Mouse (Mus musculus) neural tube, embryonic 15.5 days (tissue): Measurements from ENCODE around the gene Txndc15. TPM values are rescaled to one million over a fixed set of nuclear protein-coding genes. Genes with fewer than 3 reads are reported as not detected.
"Not testable (repeated sequence)": the region's sequence is repeated elsewhere in the genome, so short reads cannot be mapped to it uniquely, and the experiment has no call there.

Source experiments
- ATAC-seq: fragments of 200-750 bp; cut with Nextera tagmentation; 2 replicates; pipeline ENCODE4 v1.8.0; 2017; ENCODE audit warnings: mild to moderate bottlenecking, moderate TSS enrichment, moderate library complexity; ENCODE audit not compliant: low FRiP score
- H3K27ac ChIP-seq: fragments of 300-500 bp; sonication (generic); replicated peaks from 2 replicates; pipeline ENCODE4 v1.5.1; 2015; ENCODE audit warnings: mild to moderate bottlenecking, inconsistent platforms
- H3K27me3 ChIP-seq: fragments of 300-500 bp; sonication (generic); replicated peaks from 2 replicates; pipeline ENCODE4 v1.6.1; 2015; ENCODE audit warnings: inconsistent platforms
- H3K36me3 ChIP-seq: fragments of 300-500 bp; sonication (generic); 2 replicates; pipeline ENCODE4 v1.6.1; 2015; ENCODE audit warnings: inconsistent platforms
- H3K4me1 ChIP-seq: fragments of 300-500 bp; sonication (generic); 2 replicates; pipeline ENCODE4 v1.6.1; 2015; ENCODE audit warnings: inconsistent platforms
- H3K4me2 ChIP-seq: fragments of 300-500 bp; sonication (generic); 2 replicates; pipeline ENCODE4 v1.6.1; 2015; ENCODE audit warnings: inconsistent platforms, mild to moderate bottlenecking, moderate library complexity
- H3K4me3 ChIP-seq: fragments of 300-500 bp; sonication (generic); replicated peaks from 2 replicates; pipeline ENCODE4 v1.5.1; 2015; ENCODE audit warnings: mild to moderate bottlenecking, inconsistent platforms
- H3K9ac ChIP-seq: fragments of 300-500 bp; sonication (generic); replicated peaks from 2 replicates; pipeline ENCODE4 v1.6.1; 2015; ENCODE audit warnings: mild to moderate bottlenecking, inconsistent platforms
- H3K9me3 ChIP-seq: fragments of 300-500 bp; sonication (generic); replicated peaks from 2 replicates; pipeline ENCODE4 v1.6.1; 2016; ENCODE audit warnings: inconsistent platforms
- WGBS: fragments of 180-500 bp; shearing (Covaris S2); methylation state at CpG from one replicate; pipeline ENCODE4 v1.1.7; 2015; ENCODE audit warnings: mixed read lengths; 5-methylcytosine and 5-hydroxymethylcytosine counted together
- polyA plus RNA-seq: library from polyadenylated mRNA; unstranded; fragments of >200 nt; fragmentation: Nextera tagmentation; extraction: Ambion mirVana; gene quantifications from 2 replicates; pipeline ENCODE4 v1.2.1, GENCODE M21; 2015

The Txndc15 gene
- polyA plus RNA-seq, 1 experiment from 2014 or later = 149 TPM

- WGBS = 100% methylated on average over 1 of the region's 3 CpGs
- Histone ChIP-seq H3K36me3 (peaks cover 21% of the 10 kb centered on the region), H3K4me1 (peaks cover 20% of the 10 kb centered on the region)
- not testable (repeated sequence) for H3K4me2 ChIP-seq, ATAC-seq, H3K27me3 ChIP-seq, H3K9me3 ChIP-seq, H3K4me3 ChIP-seq, H3K27ac ChIP-seq, H3K9ac ChIP-seq
These were observed 18.5 kb upstream of the Txndc15 start for GRCm38 (mm10) chr13:55695989-55696388.

GRCm38 (mm10) chr13:55704301-55704700 lies 10.1 kb upstream of the Txndc15 start:
- no peak for ATAC-seq
- H3K9ac ChIP-seq = no peak overlapping the region
- no peak overlapping the region for H3K4me2 ChIP-seq
- no peaks in the 10 kb centered on the region for H3K9me3 ChIP-seq
- H3K27me3 ChIP-seq = no peaks in the 10 kb centered on the region
- no peaks in the 10 kb centered on the region for H3K4me1 ChIP-seq
- 83% methylated on average over 4 of the region's 4 CpGs for WGBS
- H3K36me3 ChIP-seq = peaks cover 36% of the 10 kb centered on the region
- no peak overlapping the region for H3K4me3 ChIP-seq
- H3K27ac ChIP-seq = no peak overlapping the region

GRCm38 (mm10) chr13:55712846-55713245 lies 1.6 kb upstream of the Txndc15 start:
- H3K4me3 ChIP-seq = no peak overlapping the region
- WGBS = 90% methylated on average over 3 of the region's 3 CpGs
- no peak overlapping the region for H3K4me2 ChIP-seq
- H3K9me3 ChIP-seq = no peaks in the 10 kb centered on the region
- ATAC-seq = no peak
- H3K27ac ChIP-seq = no peak overlapping the region
- no peaks in the 10 kb centered on the region for H3K36me3 ChIP-seq
- H3K9ac ChIP-seq = no peak overlapping the region
- no peaks in the 10 kb centered on the region for H3K27me3 ChIP-seq
- peaks cover 34% of the 10 kb centered on the region for H3K4me1 ChIP-seq

- Histone ChIP-seq H3K4me2 (peak overlapping the region; percentile 74), H3K36me3 (peaks cover 20% of the 10 kb centered on the region), H3K9ac (peak overlapping the region; percentile 98), H3K4me3 (peak overlapping the region; percentile 98), H3K27ac (peak overlapping the region; percentile 99), H3K27me3 (no peaks in the 10 kb centered on the region), H3K4me1 (peaks cover 38% of the 10 kb centered on the region), H3K9me3 (no peaks in the 10 kb centered on the region)
- 9% methylated on average over 5 of the region's 5 CpGs for WGBS
- peak; percentile 36 for ATAC-seq
These were observed 690 bp downstream of the Txndc15 start for GRCm38 (mm10) chr13:55715167-55715512.

GRCm38 (mm10) chr13:55715908-55716510 lies 1.6 kb downstream of the Txndc15 start:
- 80% methylated on average over 7 of the region's 7 CpGs for WGBS
- H3K27me3 ChIP-seq = no peaks in the 10 kb centered on the region
- ATAC-seq = no peak
- peak overlapping the region; percentile 98 for H3K4me3 ChIP-seq
- H3K9ac ChIP-seq = peak overlapping the region; percentile 98; the same call in 1 of the 2 replicates
- peaks cover 26% of the 10 kb centered on the region for H3K36me3 ChIP-seq
- H3K4me1 ChIP-seq = peaks cover 38% of the 10 kb centered on the region
- peak overlapping the region; percentile 99; the same call in 1 of the 2 replicates for H3K27ac ChIP-seq
- H3K9me3 ChIP-seq = no peaks in the 10 kb centered on the region
- peak overlapping the region; percentile 74 for H3K4me2 ChIP-seq

GRCm38 (mm10) chr13:55721516-55721915 lies 7.1 kb downstream of the Txndc15 start:
- 0 out of 2 replicates have a peak, but pooled peaks have one; percentile 13 for ATAC-seq
- WGBS = 65% methylated on average over 8 of the region's 8 CpGs
- Histone ChIP-seq H3K4me3 (no peak overlapping the region), H3K4me1 (peaks cover 18% of the 10 kb centered on the region), H3K36me3 (peaks cover 62% of the 10 kb centered on the region), H3K4me2 (no peak overlapping the region), H3K9ac (no peak overlapping the region), H3K27me3 (no peaks in the 10 kb centered on the region), H3K27ac (no peak overlapping the region), H3K9me3 (no peaks in the 10 kb centered on the region)

- 97% methylated on average over 2 of the region's 2 CpGs for WGBS
- Histone ChIP-seq H3K9ac (no peak overlapping the region), H3K36me3 (peaks cover 62% of the 10 kb centered on the region), H3K4me3 (no peak overlapping the region), H3K27me3 (no peaks in the 10 kb centered on the region), H3K4me2 (no peak overlapping the region), H3K4me1 (peaks cover 13% of the 10 kb centered on the region), H3K9me3 (no peaks in the 10 kb centered on the region), H3K27ac (no peak overlapping the region)
- ATAC-seq = no peak
These were observed 7.5 kb downstream of the Txndc15 start for GRCm38 (mm10) chr13:55721995-55722394.

GRCm38 (mm10) chr13:55726598-55727119 lies 12.2 kb downstream of the Txndc15 start:
- peak overlapping the region; percentile 66 for H3K9ac ChIP-seq
- peak overlapping the region; percentile 64 for H3K4me2 ChIP-seq
- peaks cover 29% of the 10 kb centered on the region for H3K36me3 ChIP-seq
- no peaks in the 10 kb centered on the region for H3K4me1 ChIP-seq
- ATAC-seq = no peak
- no peaks in the 10 kb centered on the region for H3K9me3 ChIP-seq
- H3K4me3 ChIP-seq = peak overlapping the region; percentile 62
- H3K27ac ChIP-seq = peak overlapping the region; percentile 94
- WGBS = 5% methylated on average over 4 of the region's 4 CpGs
- H3K27me3 ChIP-seq = no peaks in the 10 kb centered on the region

- H3K4me1 ChIP-seq = no peaks in the 10 kb centered on the region
- under 1% methylated on average over 73 of the region's 73 CpGs for WGBS
- H3K9ac ChIP-seq = peak within 1 kb of the TSS; percentile 66
- H3K9me3 ChIP-seq = no peaks in the 10 kb centered on the region
- H3K27ac ChIP-seq = peak within 1 kb of the TSS; percentile 94
- peak within 1 kb of the TSS; percentile 64 for H3K4me2 ChIP-seq
- peaks cover 24% of the 10 kb centered on the region for H3K36me3 ChIP-seq
- H3K4me3 ChIP-seq = peak within 1 kb of the TSS; percentile 62
- peak; percentile 90 for ATAC-seq
- H3K27me3 ChIP-seq = no peaks in the 10 kb centered on the region
These were observed 12.8 kb downstream of the Txndc15 start, which contains the start of gene Pcbd2 for GRCm38 (mm10) chr13:55727120-55727838. Gene Pcbd2, plus strand, starts transcription at chr13:55727368.

- ATAC-seq = peak; percentile 83
- Histone ChIP-seq H3K36me3 (peaks cover 24% of the 10 kb centered on the region), H3K9me3 (no peaks in the 10 kb centered on the region), H3K27me3 (no peaks in the 10 kb centered on the region), H3K4me1 (no peaks in the 10 kb centered on the region), H3K4me3 (peak overlapping the region; percentile 62), H3K27ac (peak overlapping the region; percentile 94), H3K9ac (peak overlapping the region; percentile 66), H3K4me2 (peak overlapping the region; percentile 64)
- 3% methylated on average over 19 of the region's 19 CpGs for WGBS
These were observed 13.4 kb downstream of the Txndc15 start for GRCm38 (mm10) chr13:55727839-55728238.

GRCm38 (mm10) chr13:55730716-55731115 lies 16.3 kb downstream of the Txndc15 start:
- H3K4me3 ChIP-seq = no peak overlapping the region
- H3K9me3 ChIP-seq = no peaks in the 10 kb centered on the region
- H3K4me2 ChIP-seq = no peak overlapping the region
- no peak overlapping the region for H3K27ac ChIP-seq
- no peak for ATAC-seq
- H3K4me1 ChIP-seq = no peaks in the 10 kb centered on the region
- no peak overlapping the region for H3K9ac ChIP-seq
- WGBS = 83% methylated on average over 7 of the region's 7 CpGs
- no peaks in the 10 kb centered on the region for H3K27me3 ChIP-seq
- H3K36me3 ChIP-seq = peaks cover 5% of the 10 kb centered on the region

GRCm38 (mm10) chr13:55732121-55732520 lies 17.7 kb downstream of the Txndc15 start:
- 86% methylated on average over 2 of the region's 2 CpGs for WGBS
- no peaks in the 10 kb centered on the region for H3K27me3 ChIP-seq
- H3K9ac ChIP-seq = no peak overlapping the region
- no peak for ATAC-seq
- H3K4me3 ChIP-seq = no peak overlapping the region
- no peak overlapping the region for H3K27ac ChIP-seq
- no peaks in the 10 kb centered on the region for H3K9me3 ChIP-seq
- no peaks in the 10 kb centered on the region for H3K4me1 ChIP-seq
- no peaks in the 10 kb centered on the region for H3K36me3 ChIP-seq
- no peak overlapping the region for H3K4me2 ChIP-seq
